Mouse (Mus musculus) limb, embryonic 12.5 days (tissue): ENCODE measurements around the gene Afm. TPM values are rescaled to one million over a fixed set of nuclear protein-coding genes. Genes with fewer than 3 reads are reported as not detected.

Source experiments
- ATAC-seq: fragments of 200-750 bp; cut with Nextera tagmentation; 2 replicates; pipeline ENCODE4 v1.8.0; 2017; ENCODE audit warnings: low read depth, moderate TSS enrichment; ENCODE audit not compliant: insufficient number of reproducible peaks, insufficient read depth, low FRiP score, low TSS enrichment
- H3K27ac ChIP-seq: fragments of 300-500 bp; sonication (generic); 2 replicates; pipeline ENCODE4 v1.5.1; 2016; ENCODE audit warnings: mild to moderate bottlenecking, moderate library complexity
- H3K27me3 ChIP-seq: fragments of 300-500 bp; sonication (generic); 2 replicates; pipeline ENCODE4 v1.6.1; 2016; ENCODE audit warnings: mild to moderate bottlenecking, moderate library complexity
- H3K36me3 ChIP-seq: fragments of 300-500 bp; sonication (generic); 2 replicates; pipeline ENCODE4 v1.6.1; 2016; ENCODE audit warnings: mild to moderate bottlenecking, moderate library complexity
- H3K4me1 ChIP-seq: fragments of 300-500 bp; sonication (generic); replicated peaks from 2 replicates; pipeline ENCODE4 v1.6.1; 2016
- H3K4me2 ChIP-seq: fragments of 300-500 bp; sonication (generic); 2 replicates; pipeline ENCODE4 v1.6.1; 2016; ENCODE audit warnings: mild to moderate bottlenecking, moderate library complexity
- H3K4me3 ChIP-seq: fragments of 300-500 bp; sonication (generic); replicated peaks from 2 replicates; pipeline ENCODE4 v1.5.1; 2016; ENCODE audit warnings: mild to moderate bottlenecking
- H3K9ac ChIP-seq: fragments of 300-500 bp; sonication (generic); replicated peaks from 2 replicates; pipeline ENCODE4 v1.6.1; 2016; ENCODE audit warnings: mild to moderate bottlenecking, moderate library complexity
- H3K9me3 ChIP-seq: fragments of 300-500 bp; sonication (generic); 2 replicates; pipeline ENCODE4 v1.6.1; 2016; ENCODE audit warnings: mild to moderate bottlenecking, moderate library complexity
- WGBS: fragments of 180-500 bp; shearing (Covaris S2); methylation state at CpG from one replicate; pipeline ENCODE4 v1.1.7; 2016; 5-methylcytosine and 5-hydroxymethylcytosine counted together
- polyA plus RNA-seq: library from polyadenylated mRNA; unstranded; fragments of >200 nt; fragmentation: Nextera tagmentation; extraction: Ambion mirVana; gene quantifications from 2 replicates; pipeline ENCODE4 v1.2.1, GENCODE M21; 2016

Afm gene
- not detected in 2 replicates for polyA plus RNA-seq

DNA sequence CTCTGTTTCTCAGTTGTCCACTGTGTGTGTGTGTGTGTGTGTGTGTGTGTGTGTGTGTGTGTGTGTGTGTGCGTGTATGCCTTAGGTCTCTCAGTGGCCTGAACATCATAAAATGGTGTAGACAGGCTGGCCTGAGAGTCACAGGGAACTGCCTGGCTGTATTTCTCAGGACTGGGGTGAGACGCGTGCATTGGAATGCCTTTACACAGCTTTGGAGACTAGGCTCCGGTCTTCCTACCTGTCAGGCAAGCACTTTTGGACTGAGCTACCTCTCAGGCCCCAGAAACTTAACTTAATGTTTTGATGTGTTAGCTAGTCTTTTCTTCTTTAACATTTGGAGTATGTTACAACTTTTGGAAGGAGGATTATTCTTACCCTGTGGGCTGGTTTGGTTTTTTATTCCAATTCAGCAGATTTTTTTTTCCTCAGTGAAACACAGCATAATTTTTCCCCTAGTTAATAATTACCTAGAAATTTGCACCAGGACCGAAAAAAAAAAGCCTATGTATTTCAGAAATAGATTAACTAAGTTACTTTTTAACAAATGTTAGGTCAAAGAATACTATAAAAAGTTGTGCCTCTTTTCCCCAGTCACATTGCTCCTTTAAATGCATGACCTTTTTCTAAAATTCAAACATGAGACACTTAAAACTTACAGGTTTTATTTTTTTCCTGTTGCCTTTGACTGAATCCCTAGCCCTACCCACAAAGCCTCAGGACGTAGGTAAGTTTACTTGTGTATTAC lies at the start of gene Afm:
TSS of gene Afm (plus strand) at position 577 of the 745 bp plus-strand sequence.
- Histone ChIP-seq H3K9me3 (no peaks in the 10 kb centered on the region), H3K36me3 (no peaks in the 10 kb centered on the region), H3K27ac (no peak within 1 kb of the TSS), H3K4me3 (no peak within 1 kb of the TSS), H3K4me1 (no peaks in the 10 kb centered on the region), H3K9ac (no peak within 1 kb of the TSS), H3K4me2 (no peak within 1 kb of the TSS), H3K27me3 (no peaks in the 10 kb centered on the region)
- no peak for ATAC-seq
- WGBS = 82% methylated on average over 6 of the region's 6 CpGs

DNA sequence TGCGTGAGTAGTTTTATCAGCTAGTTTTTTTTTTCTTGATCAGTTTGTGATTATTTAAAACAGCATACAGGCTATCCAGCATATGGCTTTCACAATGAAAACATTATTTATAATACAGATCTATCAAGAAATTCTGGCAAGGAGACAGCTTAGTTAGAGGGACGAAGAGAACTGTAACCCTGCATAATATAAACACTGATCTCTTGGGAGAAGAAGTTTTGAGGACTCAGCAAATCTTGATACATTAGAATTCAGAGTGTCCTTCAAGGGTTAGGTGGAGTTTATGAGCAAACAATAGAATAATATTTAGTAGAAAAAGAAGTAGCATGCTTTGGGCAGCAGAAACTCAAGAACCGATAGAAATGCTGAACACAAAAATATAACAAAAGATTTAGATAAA lies 47.9 kb upstream of the Afm start:
- 93% methylated on average over 3 of the region's 3 CpGs for WGBS
- ATAC-seq = no peak
- H3K9ac ChIP-seq = no peak overlapping the region
- no peak overlapping the region for H3K27ac ChIP-seq
- H3K27me3 ChIP-seq = no peaks in the 10 kb centered on the region
- H3K36me3 ChIP-seq = no peaks in the 10 kb centered on the region
- no peaks in the 10 kb centered on the region for H3K9me3 ChIP-seq
- H3K4me2 ChIP-seq = no peak overlapping the region
- no peaks in the 10 kb centered on the region for H3K4me1 ChIP-seq
- H3K4me3 ChIP-seq = no peak overlapping the region

DNA sequence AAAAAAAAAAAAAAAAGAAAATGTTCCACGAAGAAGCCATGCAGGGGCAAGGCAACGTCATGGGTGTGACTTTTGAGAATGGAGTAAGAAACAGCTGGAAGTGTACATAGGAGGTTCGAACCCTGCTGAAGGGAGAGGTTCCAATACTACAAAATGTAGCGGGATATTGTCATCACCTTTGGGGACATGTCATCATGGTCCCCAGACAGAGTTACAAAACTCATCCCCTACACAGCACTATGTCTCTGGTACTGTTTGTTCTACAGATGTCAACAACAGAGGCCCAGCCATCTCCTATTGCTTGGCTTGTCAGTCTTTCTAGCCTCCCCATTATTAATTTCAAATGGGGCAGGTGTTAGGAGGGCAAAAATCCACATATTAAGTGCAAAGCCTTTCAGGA lies 44.8 kb upstream of the Afm start:
- Histone ChIP-seq H3K36me3 (no peaks in the 10 kb centered on the region), H3K9ac (no peak overlapping the region), H3K4me1 (no peaks in the 10 kb centered on the region), H3K4me2 (no peak overlapping the region), H3K9me3 (no peaks in the 10 kb centered on the region), H3K4me3 (no peak overlapping the region), H3K27me3 (no peaks in the 10 kb centered on the region), H3K27ac (no peak overlapping the region)
- ATAC-seq = no peak
- WGBS = 95% methylated on average over 3 of the region's 4 CpGs

DNA sequence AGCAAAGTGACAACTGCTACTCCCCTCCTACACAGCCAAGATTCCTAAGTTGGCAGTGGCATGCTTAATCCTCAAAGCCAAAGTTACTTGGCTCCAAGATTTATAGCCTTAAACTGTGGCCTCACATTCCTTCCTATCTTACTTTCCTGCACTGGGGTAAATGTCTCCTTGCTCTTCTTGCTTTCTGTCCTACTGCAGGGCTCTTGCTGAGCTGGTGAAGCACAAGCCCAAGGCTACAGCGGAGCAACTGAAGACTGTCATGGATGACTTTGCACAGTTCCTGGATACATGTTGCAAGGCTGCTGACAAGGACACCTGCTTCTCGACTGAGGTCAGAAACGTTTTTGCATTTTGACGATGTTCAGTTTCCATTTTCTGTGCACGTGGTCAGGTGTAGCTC lies 44.4 kb upstream of the Afm start:
- H3K4me2 ChIP-seq = no peak overlapping the region
- no peak overlapping the region for H3K4me3 ChIP-seq
- no peaks in the 10 kb centered on the region for H3K9me3 ChIP-seq
- no peaks in the 10 kb centered on the region for H3K4me1 ChIP-seq
- 82% methylated on average over 5 of the region's 5 CpGs for WGBS
- no peak overlapping the region for H3K9ac ChIP-seq
- no peak for ATAC-seq
- H3K36me3 ChIP-seq = no peaks in the 10 kb centered on the region
- H3K27me3 ChIP-seq = no peaks in the 10 kb centered on the region
- H3K27ac ChIP-seq = no peak overlapping the region

DNA sequence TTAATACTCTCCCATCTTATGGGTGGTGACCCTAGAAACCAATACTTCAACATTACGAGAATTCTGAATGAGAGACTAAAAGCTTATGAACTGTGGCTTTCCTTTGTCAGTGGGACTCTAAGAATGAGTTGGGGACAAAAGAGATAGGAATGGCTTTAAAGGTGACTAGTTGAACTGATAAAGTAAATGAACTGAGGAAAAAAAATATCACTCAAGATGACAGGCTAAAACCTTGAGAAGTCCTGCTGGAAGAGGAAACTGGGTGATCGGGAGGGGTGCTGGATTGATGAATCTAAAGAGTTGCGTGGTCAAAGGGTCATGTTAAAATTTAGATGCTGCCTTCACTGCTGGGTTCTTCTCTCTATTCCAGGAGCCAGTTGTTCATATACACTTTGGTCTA lies 42.0 kb upstream of the Afm start:
- no peaks in the 10 kb centered on the region for H3K4me1 ChIP-seq
- ATAC-seq = no peak
- no peak overlapping the region for H3K27ac ChIP-seq
- H3K9ac ChIP-seq = no peak overlapping the region
- 90% methylated on average over 3 of the region's 3 CpGs for WGBS
- H3K27me3 ChIP-seq = no peaks in the 10 kb centered on the region
- H3K4me2 ChIP-seq = no peak overlapping the region
- no peaks in the 10 kb centered on the region for H3K9me3 ChIP-seq
- no peaks in the 10 kb centered on the region for H3K36me3 ChIP-seq
- H3K4me3 ChIP-seq = no peak overlapping the region

DNA sequence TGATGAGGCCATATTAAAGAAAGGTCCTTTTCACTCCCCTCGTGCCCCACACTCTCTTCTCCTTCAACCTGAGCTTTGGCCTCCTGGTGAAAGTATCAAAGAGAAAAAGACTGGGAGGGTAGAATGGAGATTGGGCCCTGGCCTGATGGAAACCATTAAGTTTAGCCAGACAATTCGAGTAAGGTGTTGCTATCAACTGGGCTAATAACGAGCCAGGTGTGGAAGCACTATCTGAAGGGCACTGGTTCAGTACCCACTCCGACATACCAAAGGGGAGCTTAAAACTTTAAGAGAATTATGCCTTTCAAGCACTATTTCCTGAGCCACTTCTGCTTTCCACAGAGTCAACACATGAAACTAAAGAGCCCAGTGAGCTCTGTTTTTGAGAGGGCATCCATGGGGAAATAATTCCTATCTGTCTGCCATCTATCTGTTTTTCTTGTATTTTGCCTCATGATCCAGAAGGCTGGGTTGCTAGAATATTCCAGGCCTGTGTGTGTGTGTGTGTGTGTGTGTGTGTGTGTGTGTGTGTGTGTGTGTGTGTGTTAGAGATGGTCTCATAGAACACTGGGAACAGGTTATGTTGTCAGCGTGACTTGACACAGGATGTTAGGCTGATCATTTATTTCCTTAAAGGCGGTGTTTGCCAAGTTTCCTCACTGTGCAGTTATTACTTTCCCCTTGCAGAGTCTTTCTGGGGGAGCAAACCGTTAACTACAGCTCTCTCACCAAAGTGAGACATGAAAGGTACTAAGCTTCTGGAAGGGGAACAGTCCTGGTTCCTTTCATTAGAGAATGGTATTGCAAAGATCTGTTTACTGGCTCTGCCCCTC lies 41.2 kb upstream of the Afm start:
- Histone ChIP-seq H3K9ac (no peak overlapping the region), H3K27me3 (no peaks in the 10 kb centered on the region), H3K4me2 (no peak overlapping the region), H3K4me1 (no peaks in the 10 kb centered on the region), H3K36me3 (no peaks in the 10 kb centered on the region), H3K9me3 (no peaks in the 10 kb centered on the region), H3K27ac (no peak overlapping the region), H3K4me3 (no peak overlapping the region)
- 54% methylated on average over 7 of the region's 7 CpGs for WGBS
- ATAC-seq = no peak

DNA sequence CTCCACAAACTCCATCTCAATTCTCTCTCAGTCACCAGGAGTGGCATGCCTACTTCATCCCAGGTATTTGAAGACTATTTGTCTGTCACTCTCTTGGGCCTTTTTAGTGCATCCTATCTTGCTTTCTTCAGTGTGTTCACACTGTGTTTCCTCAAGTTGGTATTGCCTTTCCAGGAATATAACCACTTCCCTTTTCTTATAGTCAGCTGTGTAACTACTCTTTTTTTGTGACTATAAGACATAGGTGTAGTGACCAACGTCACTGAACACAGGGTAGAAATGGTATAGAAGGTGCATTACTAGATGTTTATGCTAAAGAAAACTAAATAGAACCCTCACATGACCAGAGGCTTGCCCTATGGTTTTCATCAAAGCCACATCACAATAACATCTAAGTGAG lies 39.8 kb upstream of the Afm start:
- WGBS = 81% methylated on average over 1 of the region's 1 CpGs

DNA sequence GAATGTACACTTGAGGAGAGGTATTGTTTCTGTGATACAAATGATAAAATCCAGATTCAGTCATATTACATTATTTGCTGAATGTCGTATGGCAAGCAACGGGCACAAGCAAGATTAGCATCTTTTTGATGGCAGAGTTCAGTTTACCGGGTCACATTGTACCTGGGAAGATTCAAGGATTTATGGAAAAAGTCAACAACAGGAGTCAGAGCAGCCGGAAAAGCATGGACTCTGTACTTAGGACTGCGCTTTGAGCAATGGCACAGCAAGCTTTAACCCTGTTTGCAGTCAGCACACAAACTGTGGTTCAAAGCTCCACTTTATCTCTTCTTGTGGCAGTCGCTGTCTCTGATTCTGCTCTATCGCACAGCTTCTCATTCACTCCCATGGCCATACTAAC lies 33.1 kb upstream of the Afm start:
- H3K36me3 ChIP-seq = no peaks in the 10 kb centered on the region
- H3K4me2 ChIP-seq = no peak overlapping the region
- no peaks in the 10 kb centered on the region for H3K9me3 ChIP-seq
- 93% methylated on average over 7 of the region's 7 CpGs for WGBS
- H3K4me1 ChIP-seq = no peaks in the 10 kb centered on the region
- H3K9ac ChIP-seq = no peak overlapping the region
- H3K27ac ChIP-seq = no peak overlapping the region
- no peak overlapping the region for H3K4me3 ChIP-seq
- no peaks in the 10 kb centered on the region for H3K27me3 ChIP-seq
- no peak for ATAC-seq

More for the DNA sequence above, 39.8 kb upstream of the Afm start:
- H3K27me3 ChIP-seq = no peaks in the 10 kb centered on the region
- no peak for ATAC-seq
- H3K9me3 ChIP-seq = no peaks in the 10 kb centered on the region
- H3K4me2 ChIP-seq = no peak overlapping the region
- no peak overlapping the region for H3K27ac ChIP-seq
- no peaks in the 10 kb centered on the region for H3K4me1 ChIP-seq
- no peak overlapping the region for H3K4me3 ChIP-seq
- H3K36me3 ChIP-seq = no peaks in the 10 kb centered on the region
- H3K9ac ChIP-seq = no peak overlapping the region

DNA sequence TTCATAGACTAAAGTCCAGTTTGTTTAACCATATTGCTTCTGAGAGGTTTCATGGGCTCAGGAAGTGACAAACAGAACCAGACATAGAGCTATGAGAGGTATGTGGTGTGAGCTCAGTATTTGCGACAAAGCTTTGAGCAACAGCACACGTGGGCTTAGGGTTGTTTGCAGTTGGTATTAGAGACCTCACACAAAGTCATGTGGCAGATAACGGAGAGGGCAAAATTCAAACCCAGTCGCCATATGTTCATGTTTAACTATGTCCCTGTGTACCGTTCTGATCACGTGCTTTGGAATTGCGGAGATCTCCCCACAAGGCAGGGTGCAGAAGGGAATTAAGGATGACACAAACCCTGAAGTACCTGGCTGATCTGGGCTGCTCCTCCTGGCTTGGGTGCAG lies 30.4 kb upstream of the Afm start:
- Histone ChIP-seq H3K27me3 (no peaks in the 10 kb centered on the region), H3K4me2 (no peak overlapping the region), H3K9me3 (no peaks in the 10 kb centered on the region), H3K36me3 (no peaks in the 10 kb centered on the region), H3K27ac (no peak overlapping the region), H3K9ac (no peak overlapping the region), H3K4me1 (no peaks in the 10 kb centered on the region), H3K4me3 (no peak overlapping the region)
- WGBS = 83% methylated on average over 7 of the region's 7 CpGs
- no peak for ATAC-seq

DNA sequence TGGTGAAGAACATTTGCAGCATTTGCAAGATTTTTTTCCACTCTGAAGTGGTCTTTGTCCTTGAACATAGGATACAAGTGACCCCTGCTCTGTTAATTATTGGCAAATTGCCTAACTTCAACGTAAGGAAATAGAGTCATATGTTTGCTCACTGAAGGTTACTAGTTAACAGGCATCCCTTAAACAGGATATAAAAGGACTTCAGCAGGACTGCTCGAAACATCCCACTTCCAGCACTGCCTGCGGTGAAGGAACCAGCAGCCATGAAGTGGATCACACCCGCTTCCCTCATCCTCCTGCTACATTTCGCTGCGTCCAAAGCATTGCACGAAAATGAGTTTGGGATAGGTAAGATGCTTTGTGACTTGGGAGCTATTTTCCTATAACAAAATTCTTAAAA lies 28.2 kb upstream of the Afm start, which contains the start of gene Afp:
TSS of gene Afp (plus strand) at position 220 of the 400 bp plus-strand sequence.
- Histone ChIP-seq H3K4me2 (no peak within 1 kb of the TSS), H3K4me3 (no peak within 1 kb of the TSS), H3K36me3 (no peaks in the 10 kb centered on the region), H3K9me3 (no peaks in the 10 kb centered on the region), H3K27me3 (no peaks in the 10 kb centered on the region), H3K9ac (no peak within 1 kb of the TSS), H3K4me1 (no peaks in the 10 kb centered on the region), H3K27ac (no peak within 1 kb of the TSS)
- WGBS = 81% methylated on average over 7 of the region's 7 CpGs
- no peak for ATAC-seq

DNA sequence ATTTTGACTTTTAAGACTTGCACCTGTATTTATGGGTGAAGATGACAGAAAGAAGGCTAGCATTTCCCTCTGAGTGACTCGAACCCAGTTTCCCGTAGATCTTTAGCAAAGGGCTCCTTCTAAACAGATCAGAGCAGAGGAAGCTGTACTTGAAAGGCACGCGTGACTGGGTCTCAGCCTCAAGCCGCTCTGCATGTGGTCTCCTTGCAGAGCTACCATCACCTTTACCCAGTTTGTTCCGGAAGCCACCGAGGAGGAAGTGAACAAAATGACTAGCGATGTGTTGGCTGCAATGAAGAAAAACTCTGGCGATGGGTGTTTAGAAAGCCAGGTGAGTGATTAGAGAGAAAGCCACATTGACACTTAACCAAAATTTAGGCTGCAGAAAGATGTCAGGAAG lies 26.3 kb upstream of the Afm start:
- ATAC-seq = no peak
- Histone ChIP-seq H3K36me3 (no peaks in the 10 kb centered on the region), H3K4me1 (no peaks in the 10 kb centered on the region), H3K9me3 (no peaks in the 10 kb centered on the region), H3K4me3 (no peak overlapping the region), H3K27me3 (no peaks in the 10 kb centered on the region), H3K9ac (no peak overlapping the region), H3K27ac (no peak overlapping the region), H3K4me2 (no peak overlapping the region)
- 72% methylated on average over 9 of the region's 9 CpGs for WGBS
